Mouse (Mus musculus) liver, postnatal 0 days (tissue): ENCODE data around the gene Vmn2r66.

Experiments used
- CTCF ChIP-seq: sonication (generic); IDR thresholded peaks from 2 replicates; pipeline ENCODE4 v1.5.1; 2016; ENCODE audit warnings: antibody characterized with exemption, low read depth
- EP300 ChIP-seq: IDR thresholded peaks from 2 replicates; pipeline ENCODE4 v1.6.1; 2016; ENCODE audit warnings: antibody characterized with exemption, low read depth, mild to moderate bottlenecking

DNA sequence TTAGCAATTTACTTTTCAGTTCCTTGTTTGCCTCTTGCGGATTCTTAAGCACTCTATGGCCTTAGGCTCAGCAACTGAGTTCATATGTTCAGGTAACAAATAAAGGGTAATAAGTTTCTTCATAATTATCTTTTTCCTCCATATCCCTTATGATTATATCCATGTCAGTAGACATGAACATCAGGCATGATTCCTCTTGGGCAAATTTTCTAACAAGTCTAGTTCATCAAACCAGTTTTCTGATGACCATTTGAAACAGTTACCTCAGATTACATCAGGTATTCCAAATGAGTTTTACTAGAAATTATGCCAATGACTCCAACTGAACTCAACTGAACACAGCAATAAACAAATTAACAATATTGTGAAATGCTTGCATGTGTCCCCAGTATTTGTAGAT is at the start of gene Vmn2r66:
- TF ChIP-seq CTCF (no peak), EP300 (no peak)
